Mouse (Mus musculus): ENCODE measurements around the gene Fbxw7. TPM values are rescaled to one million over a fixed set of nuclear protein-coding genes. Genes with fewer than 3 reads are reported as not detected.

Gene Fbxw7
- polyA plus RNA-seq, 1 experiment from 2014 or later: 8.0 TPM

GRCm38 (mm10) chr3:84946381-84946780, 131.3 kb downstream of the Fbxw7 start:
- H3K4me3 ChIP-seq: no peak overlapping the region
- 97% methylated on average over 1 of the region's 1 CpGs for WGBS
- no peak overlapping the region for H3K27ac ChIP-seq
- no peaks in the 10 kb centered on the region for H3K27me3 ChIP-seq (ENCODE audit: low read depth, poor library complexity, severe bottlenecking)
- DNase-seq (ENCODE audit: low spot score): no peak
- no peaks in the 10 kb centered on the region for H3K36me3 ChIP-seq
- no peaks in the 10 kb centered on the region for H3K9me3 ChIP-seq (replicated peaks)
- peaks cover 2% of the 10 kb centered on the region; the same call in 1 of the 2 replicates for H3K4me1 ChIP-seq

DNA sequence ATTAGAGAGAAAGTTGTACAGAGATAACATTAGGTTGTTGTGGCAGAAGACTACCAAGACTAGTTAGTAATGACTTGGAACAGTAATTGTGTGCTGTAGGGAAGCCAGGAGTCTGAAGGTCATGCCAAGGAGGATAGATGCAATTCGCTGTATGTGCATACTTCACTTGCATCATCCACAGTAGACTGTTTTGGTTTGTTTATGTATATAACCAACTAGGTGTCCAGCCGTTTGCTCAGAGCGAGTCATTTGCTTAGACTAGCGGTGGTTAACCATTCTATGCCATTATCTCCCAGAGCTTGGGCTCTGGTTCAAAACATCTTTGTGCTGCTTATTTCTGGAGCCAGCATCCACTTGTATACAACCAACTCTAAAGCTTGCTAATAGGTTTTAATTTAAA, 134.3 kb downstream of the Fbxw7 start:
- Histone ChIP-seq H3K4me1 (peaks cover 15% of the 10 kb centered on the region), H3K36me3 (no peaks in the 10 kb centered on the region), H3K4me3 (no peak overlapping the region), H3K9me3 (replicated peaks) (no peaks in the 10 kb centered on the region), H3K27ac (no peak overlapping the region), H3K27me3 (ENCODE audit: low read depth, poor library complexity, severe bottlenecking) (no peaks in the 10 kb centered on the region)
- WGBS: 92% methylated on average over 4 of the region's 4 CpGs
- no peak for DNase-seq (ENCODE audit: low spot score)

DNA sequence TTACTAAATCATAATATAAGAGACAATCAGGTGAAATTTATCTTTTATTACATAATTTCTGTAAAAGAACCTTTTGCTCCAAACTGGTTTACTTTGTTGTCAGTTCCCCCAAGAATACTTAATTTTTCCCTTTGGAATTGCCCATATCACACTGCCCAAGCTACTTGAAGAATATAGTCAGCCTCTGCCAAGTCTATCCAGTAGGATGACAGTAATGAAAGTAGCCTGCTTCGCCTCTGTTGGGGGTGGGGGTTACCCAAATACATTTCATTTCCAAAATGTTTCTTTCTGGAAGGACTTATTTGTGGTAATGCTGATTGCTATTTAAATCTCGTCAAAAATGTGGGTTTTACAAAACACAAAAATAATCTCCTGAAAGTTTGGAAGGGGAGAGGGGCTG, 136.6 kb downstream of the Fbxw7 start:
- no peak for DNase-seq (ENCODE audit: low spot score)
- H3K27me3 ChIP-seq (ENCODE audit: low read depth, poor library complexity, severe bottlenecking): no peaks in the 10 kb centered on the region
- WGBS: 57% methylated on average over 2 of the region's 2 CpGs
- H3K36me3 ChIP-seq: no peaks in the 10 kb centered on the region
- H3K4me3 ChIP-seq: peak overlapping the region; percentile 46
- H3K9me3 ChIP-seq (replicated peaks): no peaks in the 10 kb centered on the region
- peaks cover 15% of the 10 kb centered on the region for H3K4me1 ChIP-seq
- H3K27ac ChIP-seq: no peak overlapping the region

DNA sequence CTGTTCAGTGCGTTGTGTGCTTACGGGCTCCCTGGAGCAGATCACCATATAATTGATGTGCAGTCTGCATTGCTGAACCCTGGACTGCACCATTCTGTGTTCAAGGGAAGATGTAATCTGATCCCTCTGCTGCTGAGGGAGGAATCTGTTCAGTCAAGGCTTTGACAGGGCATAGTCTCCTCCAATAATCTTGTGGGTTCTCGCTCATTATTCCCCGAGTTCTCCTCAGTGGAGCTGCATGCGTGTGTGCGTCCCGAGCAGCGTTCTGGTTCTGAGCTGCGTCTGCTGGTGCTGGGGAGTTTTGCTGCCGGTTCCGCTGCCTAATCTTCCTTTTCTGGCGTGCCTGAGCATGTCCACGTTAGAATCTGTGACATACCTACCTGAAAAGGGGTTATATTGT, 137.1 kb downstream of the Fbxw7 start:
- DNase-seq (ENCODE audit: low spot score): peak; percentile 63
- H3K4me1 ChIP-seq: peaks cover 15% of the 10 kb centered on the region
- peak overlapping the region; percentile 46 for H3K4me3 ChIP-seq
- H3K27me3 ChIP-seq (ENCODE audit: low read depth, poor library complexity, severe bottlenecking): no peaks in the 10 kb centered on the region
- H3K27ac ChIP-seq: peak overlapping the region; percentile 67
- WGBS: 23% methylated on average over 13 of the region's 13 CpGs
- H3K36me3 ChIP-seq: no peaks in the 10 kb centered on the region
- H3K9me3 ChIP-seq (replicated peaks): no peaks in the 10 kb centered on the region

DNA sequence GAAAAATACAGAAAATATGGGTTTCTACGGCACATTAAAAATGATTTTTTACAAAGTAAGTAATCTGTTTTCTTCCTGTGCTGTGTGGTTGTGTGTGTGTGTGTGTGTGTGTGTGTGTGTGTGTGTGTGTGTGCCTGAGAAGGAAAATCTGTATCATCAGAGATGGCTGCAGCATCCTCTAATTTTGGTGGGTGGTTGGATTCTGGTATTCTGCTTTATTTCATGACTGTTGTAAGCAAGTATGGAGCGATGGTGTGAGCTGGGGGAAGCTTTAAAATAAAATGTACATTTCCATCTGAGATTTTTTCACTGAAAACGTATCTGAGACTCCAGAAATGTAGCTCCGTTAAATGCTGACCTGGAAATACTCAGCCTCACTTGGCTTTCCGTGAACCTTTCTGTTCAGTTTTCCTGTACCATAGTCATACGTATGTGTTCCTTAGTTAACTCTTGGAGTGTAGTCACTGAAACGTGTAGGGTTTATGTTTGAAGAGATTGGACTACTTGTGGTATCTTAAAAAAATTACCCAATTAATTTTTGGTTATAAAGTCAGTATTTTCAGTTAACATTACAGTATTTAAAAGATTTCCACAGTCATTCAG, 137.6 kb downstream of the Fbxw7 start:
- Histone ChIP-seq H3K4me3 (peak overlapping the region; percentile 46), H3K4me1 (peaks cover 15% of the 10 kb centered on the region), H3K9me3 (replicated peaks) (no peaks in the 10 kb centered on the region), H3K27me3 (ENCODE audit: low read depth, poor library complexity, severe bottlenecking) (no peaks in the 10 kb centered on the region), H3K27ac (peak overlapping the region; percentile 67), H3K36me3 (no peaks in the 10 kb centered on the region)
- WGBS: 77% methylated on average over 7 of the region's 7 CpGs
- DNase-seq (ENCODE audit: low spot score): no peak

- Histone ChIP-seq H3K36me3 (0 out of 2 replicates have a peak, but pooled peaks cover 6% of the 10 kb centered on the region), H3K27me3 (ENCODE audit: low read depth, poor library complexity, severe bottlenecking) (no peaks in the 10 kb centered on the region), H3K4me3 (no peak overlapping the region), H3K9me3 (replicated peaks) (no peaks in the 10 kb centered on the region), H3K4me1 (peaks cover 15% of the 10 kb centered on the region), H3K27ac (no peak overlapping the region)
- no peak for DNase-seq (ENCODE audit: low spot score)
- WGBS: 96% methylated on average over 8 of the region's 8 CpGs
These were observed 140.1 kb downstream of the Fbxw7 start for GRCm38 (mm10) chr3:84955011-84955775.

- DNase-seq (ENCODE audit: low spot score): no peak
- peaks cover 15% of the 10 kb centered on the region for H3K4me1 ChIP-seq
- no peaks in the 10 kb centered on the region for H3K27me3 ChIP-seq (ENCODE audit: low read depth, poor library complexity, severe bottlenecking)
- 88% methylated on average over 4 of the region's 4 CpGs for WGBS
- no peak overlapping the region for H3K27ac ChIP-seq
- H3K36me3 ChIP-seq: peaks cover 8% of the 10 kb centered on the region; the same call in 1 of the 2 replicates
- no peaks in the 10 kb centered on the region for H3K9me3 ChIP-seq (replicated peaks)
- H3K4me3 ChIP-seq: no peak overlapping the region
These were observed 140.8 kb downstream of the Fbxw7 start for GRCm38 (mm10) chr3:84955857-84956256.

DNA sequence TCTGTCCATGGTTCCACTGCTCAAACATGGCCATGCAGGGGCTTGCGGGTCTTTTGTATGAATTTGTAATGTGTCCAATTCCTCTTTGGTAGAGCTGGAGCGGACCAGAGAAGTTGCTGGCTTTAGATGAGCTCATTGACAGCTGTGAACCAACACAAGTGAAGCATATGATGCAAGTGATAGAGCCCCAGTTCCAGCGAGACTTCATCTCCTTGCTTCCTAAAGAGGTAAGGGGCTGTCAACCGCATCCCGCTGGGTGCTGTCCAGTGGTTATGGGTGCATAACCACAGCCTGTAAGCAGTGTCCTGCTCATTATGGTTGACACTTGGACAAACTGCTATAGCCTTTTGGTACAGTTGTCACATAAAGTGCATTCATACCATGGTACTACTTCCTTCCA, 150.1 kb downstream of the Fbxw7 start:
- H3K27ac ChIP-seq: no peak overlapping the region
- 94% methylated on average over 5 of the region's 5 CpGs for WGBS
- peaks cover 22% of the 10 kb centered on the region for H3K36me3 ChIP-seq
- no peak for DNase-seq (ENCODE audit: low spot score)
- H3K9me3 ChIP-seq (replicated peaks): no peaks in the 10 kb centered on the region
- no peaks in the 10 kb centered on the region for H3K4me1 ChIP-seq
- no peaks in the 10 kb centered on the region for H3K27me3 ChIP-seq (ENCODE audit: low read depth, poor library complexity, severe bottlenecking)
- no peak overlapping the region for H3K4me3 ChIP-seq

DNA sequence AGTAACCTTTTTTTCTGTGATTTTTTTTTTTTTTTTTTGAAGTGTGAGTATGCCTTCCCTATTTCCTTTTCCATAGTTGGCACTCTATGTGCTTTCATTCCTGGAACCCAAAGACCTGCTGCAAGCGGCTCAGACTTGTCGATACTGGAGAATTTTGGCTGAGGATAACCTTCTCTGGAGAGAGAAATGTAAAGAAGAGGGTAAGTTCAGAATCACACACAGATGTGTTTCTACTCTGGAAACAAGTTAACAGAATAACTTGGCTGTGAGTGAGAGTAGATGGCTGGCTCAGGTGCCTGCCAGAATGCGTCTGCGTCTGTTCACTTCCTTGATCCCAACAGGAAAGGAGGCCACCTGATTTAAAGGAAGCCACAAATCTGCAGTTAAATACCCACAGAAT, 152.3 kb downstream of the Fbxw7 start:
- Histone ChIP-seq H3K27me3 (ENCODE audit: low read depth, poor library complexity, severe bottlenecking) (no peaks in the 10 kb centered on the region), H3K4me3 (no peak overlapping the region), H3K4me1 (no peaks in the 10 kb centered on the region), H3K36me3 (peaks cover 20% of the 10 kb centered on the region), H3K27ac (no peak overlapping the region), H3K9me3 (replicated peaks) (no peaks in the 10 kb centered on the region)
- no peak for DNase-seq (ENCODE audit: low spot score)
- 96% methylated on average over 4 of the region's 4 CpGs for WGBS

GRCm38 (mm10) chr3:84971561-84971960, 156.5 kb downstream of the Fbxw7 start:
- no peaks in the 10 kb centered on the region for H3K9me3 ChIP-seq (replicated peaks)
- no peaks in the 10 kb centered on the region for H3K4me1 ChIP-seq
- H3K36me3 ChIP-seq: peaks cover 46% of the 10 kb centered on the region
- H3K4me3 ChIP-seq: no peak overlapping the region
- WGBS: 86% methylated on average over 5 of the region's 5 CpGs
- no peak overlapping the region for H3K27ac ChIP-seq
- no peaks in the 10 kb centered on the region for H3K27me3 ChIP-seq (ENCODE audit: low read depth, poor library complexity, severe bottlenecking)
- no peak for DNase-seq (ENCODE audit: low spot score)

GRCm38 (mm10) chr3:84972881-84973280, 157.8 kb downstream of the Fbxw7 start:
- H3K4me1 ChIP-seq: no peaks in the 10 kb centered on the region
- 92% methylated on average over 2 of the region's 2 CpGs for WGBS
- peaks cover 50% of the 10 kb centered on the region for H3K36me3 ChIP-seq
- no peak for DNase-seq (ENCODE audit: low spot score)
- no peak overlapping the region for H3K4me3 ChIP-seq
- no peaks in the 10 kb centered on the region for H3K9me3 ChIP-seq (replicated peaks)
- H3K27me3 ChIP-seq (ENCODE audit: low read depth, poor library complexity, severe bottlenecking): no peaks in the 10 kb centered on the region
- no peak overlapping the region for H3K27ac ChIP-seq

GRCm38 (mm10) chr3:84974193-84974592, 159.1 kb downstream of the Fbxw7 start:
- H3K36me3 ChIP-seq: peaks cover 44% of the 10 kb centered on the region
- no peak for DNase-seq (ENCODE audit: low spot score)
- H3K4me3 ChIP-seq: no peak overlapping the region
- 93% methylated on average over 9 of the region's 9 CpGs for WGBS
- H3K9me3 ChIP-seq (replicated peaks): no peaks in the 10 kb centered on the region
- no peaks in the 10 kb centered on the region for H3K4me1 ChIP-seq
- no peaks in the 10 kb centered on the region for H3K27me3 ChIP-seq (ENCODE audit: low read depth, poor library complexity, severe bottlenecking)
- no peak overlapping the region for H3K27ac ChIP-seq

DNA sequence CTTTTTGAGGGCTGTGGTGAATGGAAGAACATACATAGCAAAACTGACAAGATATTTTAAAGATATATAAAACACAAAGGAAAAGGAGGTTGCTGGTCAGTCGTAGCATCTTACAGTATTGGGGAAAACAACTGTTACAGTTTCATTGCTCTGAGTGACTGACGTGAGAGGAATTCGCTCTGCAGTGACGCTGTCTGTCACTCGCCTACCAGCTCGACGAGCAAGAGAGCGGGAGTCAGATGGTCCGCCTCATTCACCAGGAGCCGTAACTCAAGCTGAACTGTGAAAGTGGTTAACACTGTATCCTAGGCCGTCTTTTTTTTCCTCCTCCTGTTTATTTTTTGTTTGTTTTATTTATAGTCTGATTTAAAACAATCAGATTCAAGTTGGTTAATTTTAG, 163.6 kb downstream of the Fbxw7 start:
- no peak overlapping the region for H3K4me3 ChIP-seq
- no peaks in the 10 kb centered on the region for H3K4me1 ChIP-seq
- H3K36me3 ChIP-seq: peaks cover 37% of the 10 kb centered on the region
- H3K27me3 ChIP-seq (ENCODE audit: low read depth, poor library complexity, severe bottlenecking): no peaks in the 10 kb centered on the region
- H3K9me3 ChIP-seq (replicated peaks): no peaks in the 10 kb centered on the region
- WGBS: 91% methylated on average over 11 of the region's 11 CpGs
- no peak overlapping the region for H3K27ac ChIP-seq
- DNase-seq (ENCODE audit: low spot score): no peak

All from limb, embryonic 10.5 days (tissue).